Mouse (Mus musculus) adrenal gland, adult 2 months (tissue): Measurements from ENCODE around the gene Syde2. TPM values are rescaled to one million over a fixed set of nuclear protein-coding genes. Genes with fewer than 3 reads are reported as not detected.
"Not testable (repeated sequence)": the region's sequence is repeated elsewhere in the genome, so short reads cannot be mapped to it uniquely, and the experiment has no call there.

Source experiments
- DNase-seq: peaks from one replicate; pipeline ENCODE4 v3.0.0; 2021
- polyA plus RNA-seq: library from polyadenylated mRNA; depleted of rRNA; stranded (reverse); fragments of >200 nt; gene quantifications from 2 replicates; pipeline ENCODE4 v1.2.3, GENCODE M21; 2012
- total RNA-seq, 2 experiments: library from RNA; stranded (reverse); gene quantifications; 2 replicates each; pipeline ENCODE4 v1.2.3; 2021

The Syde2 gene
- total and polyA plus RNA-seq, 3 experiments: 4.2 to 6.8 (median 4.2) TPM

GRCm38 (mm10) chr3:145966806-145967205, 20.9 kb upstream of the Syde2 start:
- DNase-seq: no peak

- no peak for DNase-seq
Measured at GRCm38 (mm10) chr3:145969031-145969501, 18.6 kb upstream of the Syde2 start.

DNA sequence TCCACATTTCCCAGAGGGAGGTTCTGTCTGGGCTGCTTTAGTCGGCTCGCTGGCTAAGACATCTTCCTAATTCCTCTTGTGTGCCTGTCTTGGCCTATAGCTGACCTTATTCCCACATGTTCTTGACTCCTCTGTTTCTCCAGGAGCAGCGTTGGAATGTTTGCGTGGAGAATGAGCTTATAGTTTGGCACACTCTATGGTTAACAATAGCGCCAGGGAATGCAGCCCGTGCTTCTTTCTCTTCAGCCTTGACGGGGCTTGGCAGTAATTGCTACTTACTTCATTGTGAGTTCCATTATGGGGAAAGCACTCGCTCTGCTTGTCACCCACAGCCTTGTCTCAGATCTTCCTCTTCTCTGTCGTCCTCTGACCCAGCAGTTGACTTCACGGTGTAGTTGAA, 16.2 kb upstream of the Syde2 start:
- no peak for DNase-seq

DNA sequence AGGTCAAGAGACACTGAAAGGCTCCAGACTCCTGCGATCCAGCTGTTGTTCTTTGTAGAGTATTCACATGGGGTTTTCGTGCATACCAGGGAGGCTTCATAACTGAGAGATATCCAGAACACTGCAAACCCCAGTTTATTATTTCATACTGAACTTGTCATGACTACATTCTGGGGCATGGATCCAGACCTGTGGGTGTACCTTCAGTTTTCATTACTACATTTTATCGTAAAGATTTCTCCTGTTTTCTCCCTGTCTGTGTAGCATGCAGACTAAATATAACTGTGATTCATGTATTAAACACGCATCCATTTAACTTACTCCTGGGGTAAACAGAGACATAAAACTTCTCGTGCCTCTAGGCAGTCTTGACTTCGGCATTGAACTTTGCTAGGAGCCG, 12.7 kb upstream of the Syde2 start:
- DNase-seq: no peak

DNA sequence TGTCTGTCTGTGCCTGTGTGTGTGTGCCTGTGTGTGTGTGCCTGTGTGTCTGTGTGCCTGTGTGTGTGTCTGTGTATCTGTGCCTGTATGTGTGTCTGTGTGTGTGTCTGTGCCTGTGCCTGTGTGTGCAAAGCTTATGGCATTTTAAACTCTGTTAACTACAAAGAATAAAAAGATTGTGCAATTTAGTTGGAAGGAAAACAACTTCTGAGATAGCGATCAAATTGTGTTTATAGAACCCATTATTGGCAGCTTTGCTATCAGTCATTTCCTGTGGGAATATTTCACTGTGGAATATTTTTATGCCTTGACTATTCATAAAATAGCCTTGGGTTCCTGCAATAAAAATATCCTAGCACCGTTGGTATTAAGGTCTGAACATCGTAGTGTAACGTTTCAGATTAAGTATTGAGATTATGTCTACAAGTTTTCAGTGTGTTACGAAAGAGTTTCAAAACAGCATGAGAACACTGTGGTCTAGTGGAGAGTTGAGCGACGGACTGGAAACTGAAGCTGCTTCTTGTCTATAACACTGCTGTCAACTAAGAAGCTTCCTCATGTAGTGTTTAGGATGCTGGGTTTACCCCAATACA, 2.2 kb upstream of the Syde2 start:
- no peak for DNase-seq

GRCm38 (mm10) chr3:145986317-145987001, 1.2 kb upstream of the Syde2 start:
- no peak for DNase-seq

- DNase-seq: peak; percentile 95
Measured at GRCm38 (mm10) chr3:145987970-145988683, 457 bp downstream of the Syde2 start.

DNA sequence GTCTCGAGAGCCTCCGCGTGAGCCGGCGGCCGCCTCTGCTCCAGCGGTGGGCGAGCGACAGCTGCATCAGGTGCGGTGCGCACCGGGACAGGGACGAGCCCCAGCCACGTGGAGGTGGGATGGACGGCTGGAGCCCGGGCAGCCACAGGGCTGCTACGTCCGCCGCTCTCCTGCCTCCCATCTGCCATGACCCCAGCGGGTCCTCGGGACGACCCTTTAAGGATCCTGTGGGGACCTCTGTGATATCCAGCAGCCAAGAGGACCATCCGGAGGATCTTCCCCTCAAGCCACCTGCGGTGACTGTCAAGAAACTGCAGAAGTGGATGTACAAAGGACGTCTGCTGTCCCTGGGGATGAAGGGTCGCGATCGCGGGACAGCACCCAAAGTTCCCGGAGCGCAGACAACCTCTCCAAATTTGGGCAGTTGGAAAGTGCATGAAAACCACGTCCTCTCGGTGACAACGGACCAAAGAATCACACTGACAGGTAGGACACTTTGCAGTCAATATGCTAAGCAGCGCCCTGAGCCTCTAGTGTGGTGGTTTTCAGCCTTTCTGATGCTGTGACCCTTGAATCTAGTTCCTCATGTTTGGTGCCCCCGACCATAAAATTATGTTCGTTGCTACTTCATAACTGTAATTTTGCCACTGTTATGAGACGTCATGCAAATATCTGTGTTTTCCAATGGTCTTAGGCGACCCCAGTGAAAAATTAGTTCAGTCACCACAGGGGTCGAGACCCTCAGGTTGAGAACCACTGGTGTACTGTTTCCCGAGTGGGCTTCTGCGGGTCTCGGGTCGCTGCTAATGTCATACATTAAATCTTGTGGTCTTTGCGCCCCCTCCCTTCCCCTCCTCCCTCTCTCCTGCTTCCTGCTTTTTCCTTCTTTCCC, 1.3 kb downstream of the Syde2 start:
- no peak for DNase-seq

DNA sequence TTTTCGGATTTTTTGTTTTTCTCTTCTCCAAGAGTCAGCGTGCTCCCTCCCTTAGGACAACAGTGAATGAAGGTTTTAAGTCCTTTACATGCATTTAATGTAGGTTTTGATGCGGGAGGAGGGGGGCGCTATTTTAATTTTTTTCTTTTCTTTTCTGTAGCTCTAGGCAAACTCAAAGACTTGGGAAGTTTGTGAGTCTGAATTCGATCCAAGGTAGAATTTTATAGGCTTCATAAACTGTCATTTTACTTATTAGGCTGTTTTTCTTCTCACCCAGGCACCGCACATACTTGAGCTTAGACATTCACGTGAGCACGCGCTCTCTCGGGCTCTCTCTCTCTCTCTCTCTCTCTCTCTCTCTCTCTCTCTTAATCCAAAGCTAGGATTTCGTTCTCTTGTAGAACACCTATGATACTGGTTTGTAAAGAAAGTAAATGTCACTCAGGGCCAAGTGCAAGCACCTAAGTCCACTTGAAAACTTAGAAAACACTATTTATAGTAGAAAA, 2.0 kb downstream of the Syde2 start:
- DNase-seq: no peak

- no peak for DNase-seq
Measured at GRCm38 (mm10) chr3:145991130-145991529, 3.5 kb downstream of the Syde2 start.

GRCm38 (mm10) chr3:145991976-145992730, 4.5 kb downstream of the Syde2 start:
- no peak for DNase-seq

DNA sequence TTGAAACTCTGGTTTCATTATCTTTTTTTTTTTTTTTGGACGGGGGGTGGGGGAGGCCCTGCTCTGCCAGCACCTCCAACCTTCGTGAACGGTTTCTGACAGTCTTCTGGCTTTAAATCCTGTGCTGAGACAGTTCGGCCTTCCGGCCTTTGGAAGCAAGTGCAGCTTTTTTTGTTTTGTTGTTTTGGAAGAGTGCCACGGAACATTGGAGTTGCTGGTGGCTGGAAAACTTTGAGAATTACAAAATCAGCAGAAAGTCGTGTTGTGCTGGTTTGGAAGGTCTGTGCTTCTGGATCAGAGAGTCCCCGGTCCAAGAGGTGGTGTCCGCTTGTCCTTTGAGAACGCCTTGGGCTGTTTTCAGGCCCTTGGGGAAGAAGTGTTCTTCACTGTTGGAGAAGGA, 5.1 kb downstream of the Syde2 start:
- DNase-seq: peak; percentile 71

DNA sequence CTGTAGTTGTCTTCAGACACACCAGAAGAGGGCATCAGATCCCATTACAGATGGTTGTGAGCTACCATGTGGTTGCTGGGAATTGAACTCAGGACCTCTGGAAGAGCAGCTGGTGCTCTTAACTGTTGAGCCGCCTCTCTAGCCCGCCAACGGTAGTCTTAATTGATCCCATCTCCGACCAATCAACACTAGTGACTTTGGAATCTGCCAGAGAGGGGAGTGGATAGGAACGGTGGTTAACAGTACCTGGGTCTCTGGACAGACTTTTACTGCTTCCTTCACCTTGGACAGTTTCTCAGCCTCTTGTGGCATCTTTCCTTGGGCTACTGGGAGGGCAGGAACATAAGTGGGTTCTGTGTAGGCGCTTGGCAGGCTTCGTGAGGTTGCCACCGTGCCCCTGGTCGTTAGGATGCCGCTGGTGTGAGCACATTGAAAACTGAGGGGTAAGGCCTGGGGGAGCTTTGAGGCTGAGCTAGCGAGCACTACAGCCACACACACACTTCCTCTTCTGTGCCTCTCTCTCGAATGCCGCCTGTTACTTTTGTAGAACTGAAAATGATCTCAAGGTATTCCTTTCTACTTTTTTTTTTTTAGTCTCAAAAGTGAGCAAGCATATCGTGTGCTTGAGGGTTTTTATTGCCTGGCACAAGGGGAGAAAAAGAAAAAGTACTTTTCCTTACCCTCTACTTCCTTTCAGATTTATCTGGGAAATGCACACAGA, 6.0 kb downstream of the Syde2 start:
- no peak for DNase-seq

- peak; percentile 17 for DNase-seq
Measured at GRCm38 (mm10) chr3:145995489-145995888, 7.8 kb downstream of the Syde2 start.

- not testable (repeated sequence) for DNase-seq
Measured at GRCm38 (mm10) chr3:145996539-145996938, 8.9 kb downstream of the Syde2 start.

DNA sequence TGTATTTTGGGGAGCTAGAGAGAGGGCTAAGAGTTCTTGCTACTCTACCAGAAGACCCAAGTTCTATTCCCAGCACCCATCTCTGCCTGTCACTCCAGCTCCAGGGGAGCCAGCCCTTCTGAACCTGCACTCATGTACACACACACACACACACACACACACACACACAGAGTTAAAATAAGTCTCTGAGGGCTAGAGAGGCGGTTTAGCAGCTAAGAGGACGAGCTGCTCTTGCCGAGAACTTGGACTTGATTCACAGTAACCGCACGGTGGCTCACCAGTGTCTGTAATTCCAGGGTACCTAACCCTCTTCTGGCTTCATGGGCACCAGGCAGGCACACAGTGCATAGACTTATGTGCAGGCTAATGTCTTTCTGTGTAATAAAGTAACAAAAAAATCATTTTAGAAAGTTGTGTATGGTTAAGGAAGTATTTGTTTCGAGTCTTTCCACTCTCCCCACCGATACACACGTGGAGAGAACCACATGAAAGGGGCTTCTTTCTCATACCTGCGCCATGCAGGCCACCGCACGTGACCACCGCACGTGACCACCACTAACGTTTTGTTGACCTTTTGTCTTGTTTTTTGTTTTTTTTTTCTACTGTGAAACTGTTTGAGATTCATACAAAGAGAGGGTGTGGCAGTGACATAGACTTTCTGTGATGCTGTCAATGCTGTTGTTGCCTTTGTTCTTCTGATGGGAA, 16.8 kb downstream of the Syde2 start:
- no peak for DNase-seq

DNA sequence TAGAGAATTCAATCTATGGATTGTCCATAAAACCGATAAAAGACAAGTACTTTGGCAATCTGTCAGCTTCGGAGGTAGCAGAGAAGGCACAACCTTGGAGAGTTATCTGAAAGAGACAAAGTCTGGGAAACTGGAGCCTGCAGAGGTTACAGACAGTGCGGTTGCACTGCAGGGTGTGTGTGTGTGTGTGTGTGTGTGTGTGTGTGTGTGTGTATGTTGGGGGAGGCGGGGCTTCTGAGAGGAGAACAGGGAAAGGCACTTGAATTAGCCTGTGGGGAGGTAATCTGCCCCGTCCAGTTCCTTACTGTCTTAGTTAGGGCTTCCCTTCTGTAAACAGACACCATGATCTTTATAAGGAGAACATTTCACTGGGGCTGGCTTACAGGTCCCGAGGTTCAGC, 20.2 kb downstream of the Syde2 start:
- no peak for DNase-seq

GRCm38 (mm10) chr3:146009859-146010645, 22.4 kb downstream of the Syde2 start:
- peak; percentile 64 for DNase-seq

GRCm38 (mm10) chr3:146010751-146011150, 23.1 kb downstream of the Syde2 start:
- no peak for DNase-seq
